Mouse (Mus musculus) colon, adult 2 months (tissue): ENCODE results near the gene Alg12. TPM values are rescaled to one million over a fixed set of nuclear protein-coding genes. Genes with fewer than 3 reads are reported as not detected.

Experiments used
- polyA plus RNA-seq: library from polyadenylated mRNA; depleted of rRNA; stranded (reverse); fragments of >200 nt; gene quantifications from 2 replicates; pipeline ENCODE4 v1.2.3, GENCODE M21; 2012; rRNA removed

Alg12 gene
- 22.3 and 22.6 TPM in 2 replicates for polyA plus RNA-seq

DNA sequence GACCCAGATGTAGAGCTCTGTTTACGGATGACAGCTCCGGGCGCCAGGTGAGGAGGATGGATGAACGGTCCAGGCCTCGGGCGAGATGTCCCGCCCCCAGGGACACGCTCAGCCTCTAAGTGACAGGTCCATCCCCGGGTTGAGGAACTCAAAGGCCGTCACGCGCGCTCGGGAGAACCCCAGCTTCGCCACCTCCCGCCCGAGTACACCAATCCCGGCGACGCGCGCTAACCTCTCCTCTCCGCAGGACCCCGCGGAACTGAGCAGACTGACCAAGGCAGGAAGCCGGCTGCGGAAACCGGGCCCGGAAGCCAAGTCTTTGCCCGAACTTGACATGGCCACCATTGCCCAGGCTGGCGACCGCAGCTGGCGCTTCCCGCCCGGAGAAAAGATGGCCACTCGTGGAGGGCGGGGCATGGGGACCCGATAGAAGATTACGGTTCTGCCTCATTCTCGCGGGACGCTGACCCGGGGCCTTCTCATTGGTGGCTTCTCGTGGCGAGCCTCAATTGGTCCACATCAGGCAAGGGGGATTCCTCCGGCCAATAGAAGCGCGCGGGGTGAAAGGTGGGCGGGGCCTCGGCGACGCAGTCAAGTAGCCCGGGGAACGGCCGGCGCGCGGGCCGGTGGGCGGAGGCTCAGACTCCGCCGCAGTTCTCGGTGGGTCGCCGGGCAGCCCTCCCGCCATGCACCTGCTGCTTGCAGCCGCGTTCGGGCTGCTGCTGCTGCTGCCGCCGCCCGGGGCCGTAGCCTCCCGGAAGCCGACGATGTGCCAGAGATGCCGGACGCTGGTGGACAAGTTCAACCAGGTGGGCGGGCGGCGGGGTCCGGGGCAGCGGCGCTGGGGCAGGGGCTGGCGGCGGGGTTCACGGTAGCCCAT is at the start of gene Alg12, which contains the start of gene Creld2:
Alg12 (minus strand) TSS at position 293 of the 880 bp plus-strand sequence.
Creld2 (plus strand) TSS at position 621 of the 880 bp plus-strand sequence.

GRCm38 (mm10) chr15:88861772-88862622 is 42.9 kb upstream of the Alg12 start, which contains the start of gene Pim3:
Gene Pim3 (plus strand): TSS chr15:88862186.

Other genes with a start within 250 kb of the Alg12 start
- not detected in 2 replicates for gene Zdhhc25, start 219.0 kb downstream of the Alg12 start, polyA plus RNA-seq
- gene Brd1, start 85.1 kb downstream of the Alg12 start, polyA plus RNA-seq = 14.6 and 18.1 TPM in 2 replicates
- gene Zbed4, start 67.7 kb downstream of the Alg12 start, polyA plus RNA-seq = 3.9 and 5.7 TPM in 2 replicates
- 49.6 and 56.6 TPM in 2 replicates for gene Creld2, start 328 bp upstream of the Alg12 start, polyA plus RNA-seq
- gene Pim3, start 42.9 kb upstream of the Alg12 start, polyA plus RNA-seq = 77.2 and 79.2 TPM in 2 replicates
- gene Ttll8, start 135.1 kb upstream of the Alg12 start, polyA plus RNA-seq = not detected in 2 replicates
- not detected in 2 replicates for gene Mlc1, start 159.7 kb upstream of the Alg12 start, polyA plus RNA-seq
- not detected in 2 replicates for gene Mov10l1, start 163.6 kb upstream of the Alg12 start, polyA plus RNA-seq
- gene Panx2, start 240.4 kb upstream of the Alg12 start, polyA plus RNA-seq = 0.36 and 0.52 TPM in 2 replicates